Mouse (Mus musculus) bone marrow macrophage, adult 2 months (primary cell): ENCODE data around the gene Cbx4.

Source experiments
- CTCF ChIP-seq: IDR thresholded peaks from 2 replicates; pipeline ENCODE4 v1.5.1; 2012; ENCODE audit warnings: low read depth, mild to moderate bottlenecking, low read length, moderate library complexity
- POLR2A ChIP-seq: IDR thresholded peaks from 2 replicates; pipeline ENCODE4 v1.6.1; 2012; ENCODE audit warnings: mild to moderate bottlenecking, low read depth, low read length, borderline replicate concordance

DNA sequence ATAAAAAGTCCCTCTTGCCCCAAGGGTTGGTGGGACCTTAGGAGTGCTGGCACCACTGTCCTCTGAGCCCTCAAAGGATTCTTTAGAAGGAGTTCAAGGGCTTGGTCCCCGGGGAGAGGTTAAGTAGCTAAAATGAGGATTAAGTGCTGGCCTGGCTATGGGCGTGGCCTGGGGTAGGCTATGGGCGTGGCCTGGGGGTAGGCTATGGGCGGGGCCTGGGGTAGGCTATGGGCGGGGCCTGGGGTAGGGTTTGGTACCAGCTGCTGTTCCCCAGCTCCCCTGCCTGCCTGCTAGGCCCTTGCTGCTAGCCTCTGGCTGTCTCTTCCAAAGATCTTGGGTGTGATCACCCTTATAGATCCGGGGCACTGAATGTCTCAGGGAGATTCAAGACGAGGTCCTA, 25.3 kb upstream of the Cbx4 start:
- TF ChIP-seq CTCF = no peak
- TF ChIP-seq POLR2A = no peak
